In the genomic region with DNA sequence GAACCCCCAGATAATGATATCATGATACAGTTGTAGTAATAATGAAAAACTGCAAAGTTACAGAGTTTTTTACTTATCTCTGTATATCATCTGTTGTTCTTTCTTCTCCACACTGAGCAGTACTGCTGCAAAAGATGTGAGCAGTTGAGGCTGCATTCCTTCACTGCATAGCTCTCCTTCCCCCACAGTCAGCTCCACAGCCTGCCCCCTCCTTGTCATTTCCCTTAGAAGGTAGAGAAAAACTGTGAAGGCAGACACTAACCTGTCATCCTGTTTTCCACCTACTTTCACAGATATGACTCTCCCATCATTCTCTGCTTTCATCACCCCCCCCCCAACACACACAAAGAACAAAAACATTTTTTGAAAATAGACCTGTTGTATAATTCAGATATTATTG, we compare ENCODE assay signal across 27 mouse cellular contexts.
DNase-seq lines count a peak whose midpoint lies in the region; ATAC-seq and TF ChIP-seq lines count a peak whose summit lies in the region.
"Had no signal": no experiment of that assay in that cellular context is flagged by ENCODE, and none has a peak within 500 bp of the region (broad histone marks: within the 10 kb centered on the region; RNA-seq: fewer than 3 reads in every experiment).

No protein-coding gene starts in this region.

- no peaks in the 10 kb centered on the region for H3K9me3 ChIP-seq in liver, embryonic 12.5 days (replicated peaks)
- no peaks in the 10 kb centered on the region for H3K9me3 ChIP-seq in liver, postnatal 0 days (ENCODE audit: low read length)
- H3K9me3 ChIP-seq: embryonic facial prominence, embryonic 12.5 days; embryonic facial prominence, embryonic 15.5 days; heart, embryonic 12.5 days; heart, embryonic 15.5 days; hindbrain, embryonic 10.5 days; hindbrain, embryonic 13.5 days had no signal

- no peak overlapping the region for H3K9ac ChIP-seq in liver, embryonic 12.5 days
- H3K9ac ChIP-seq in liver, postnatal 0 days (replicated peaks): no peak overlapping the region
- H3K9ac ChIP-seq: embryonic facial prominence, embryonic 12.5 days; embryonic facial prominence, embryonic 15.5 days; forebrain, postnatal 0 days; heart, embryonic 12.5 days; heart, embryonic 15.5 days; hindbrain, embryonic 13.5 days had no signal

- DNase-seq in frontal cortex, postnatal 25 days (ENCODE audit: low spot score in 2 of 2): no peak
- peak; percentile 45 for DNase-seq in left cerebral cortex, adult 11 months (ENCODE audit: low spot score)
- no peak for DNase-seq in left cerebral cortex, postnatal 10 days (ENCODE audit: extremely low spot score in 1 of 2, low spot score in 2 of 2)
- no peak for DNase-seq in liver, postnatal 0 days
- DNase-seq in brain, adult 2 months (ENCODE audit: low read depth, low spot score): peak; percentile 81
- DNase-seq: adrenal gland, adult 8-10 months; adrenal gland, postnatal 25 days; cerebellum, adult 11 months; cerebellum, adult 2 months; cerebellum, adult 9-11 months; cerebellum, postnatal 25 days; forebrain, postnatal 0 days; gastrocnemius, postnatal 25 days; heart, adult 18-20 months; heart, postnatal 10 days; heart, postnatal 36 days had no signal

- no peak overlapping the region for H3K4me3 ChIP-seq in liver, embryonic 12.5 days
- H3K4me3 ChIP-seq in liver, postnatal 0 days (ENCODE audit: low read depth, low read length): no peak overlapping the region
- H3K4me3 ChIP-seq: embryonic facial prominence, embryonic 12.5 days; embryonic facial prominence, embryonic 15.5 days; heart, embryonic 12.5 days; heart, embryonic 15.5 days; hindbrain, embryonic 10.5 days; hindbrain, embryonic 13.5 days had no signal

- TF ChIP-seq CTCF in liver, postnatal 0 days (IDR thresholded peaks at IDR 0.05; ENCODE audit: low read depth): no peak

- H3K27ac ChIP-seq in liver, embryonic 12.5 days: no peak overlapping the region
- H3K27ac ChIP-seq in liver, postnatal 0 days (ENCODE audit: low read depth): no peak overlapping the region
- H3K27ac ChIP-seq: embryonic facial prominence, embryonic 12.5 days; embryonic facial prominence, embryonic 15.5 days; heart, embryonic 15.5 days; hindbrain, embryonic 10.5 days; hindbrain, embryonic 13.5 days had no signal

- no peaks in the 10 kb centered on the region for H3K27me3 ChIP-seq in liver, embryonic 12.5 days (replicated peaks)
- H3K27me3 ChIP-seq in liver, postnatal 0 days (ENCODE audit: insufficient read depth, low read length): no peaks in the 10 kb centered on the region
- H3K27me3 ChIP-seq: embryonic facial prominence, embryonic 12.5 days; embryonic facial prominence, embryonic 15.5 days; heart, embryonic 12.5 days; heart, embryonic 15.5 days; hindbrain, embryonic 13.5 days had no signal

- no peaks in the 10 kb centered on the region for H3K36me3 ChIP-seq in liver, embryonic 12.5 days
- no peaks in the 10 kb centered on the region for H3K36me3 ChIP-seq in liver, postnatal 0 days (replicated peaks; ENCODE audit: insufficient read depth, low read length)

- peak; percentile 85 for ATAC-seq in frontal cortex, adult (ENCODE audit: low TSS enrichment)
- ATAC-seq in liver, embryonic 12.5 days: 0 out of 2 replicates have a peak, but pooled peaks have one; percentile 35
- ATAC-seq in liver, postnatal 0 days: no peak
- ATAC-seq: activated CD4-positive, CD25-positive, alpha-beta regulatory T cell, adult 4 months; forebrain, embryonic 14.5 days; forebrain, postnatal 0 days; hindbrain, embryonic 16.5 days had no signal

- no peak for TF ChIP-seq EP300 in liver, postnatal 0 days (IDR thresholded peaks at IDR 0.05; ENCODE audit: low read depth)

- peaks cover 42% of the 10 kb centered on the region for H3K4me1 ChIP-seq in liver, embryonic 12.5 days
- no peaks in the 10 kb centered on the region for H3K4me1 ChIP-seq in liver, postnatal 0 days (ENCODE audit: insufficient read depth)
- H3K4me1 ChIP-seq: embryonic facial prominence, embryonic 12.5 days; embryonic facial prominence, embryonic 15.5 days; hindbrain, embryonic 10.5 days; hindbrain, embryonic 13.5 days had no signal

- intact Hi-C loops in left cerebral cortex, postnatal 10 days (cut with DNase I): no loop called here

- no peak overlapping the region for H3K4me2 ChIP-seq in liver, embryonic 12.5 days
- H3K4me2 ChIP-seq in liver, postnatal 0 days (ENCODE audit: low read depth, low read length): no peak overlapping the region
- H3K4me2 ChIP-seq: embryonic facial prominence, embryonic 12.5 days; embryonic facial prominence, embryonic 15.5 days; heart, embryonic 12.5 days; heart, embryonic 15.5 days; hindbrain, embryonic 13.5 days had no signal

Comparison
In these comparisons a context has a peak if more than half of its experiments do, and no peak if none do; other contexts are left out.
1. DNase-seq: peak in left cerebral cortex, adult 11 months (single experiment) and brain, adult 2 months (single experiment); none in frontal cortex, postnatal 25 days (0 of 2), left cerebral cortex, postnatal 10 days (0 of 2) and liver, postnatal 0 days (single experiment).